Mouse (Mus musculus) small intestine, adult 2 months (tissue): ENCODE data around the gene Slit1.

Source experiments
- CTCF ChIP-seq: fragments of 200-500 bp; IDR thresholded peaks from 2 replicates; pipeline ENCODE4 v1.5.1; 2012; ENCODE audit warnings: low read depth, mild to moderate bottlenecking, control low read depth, inconsistent platforms, low read length, moderate library complexity, mixed read lengths; ENCODE audit not compliant: insufficient replicate concordance, insufficient read length; ENCODE audit errors: extremely low read depth
- POLR2A ChIP-seq: fragments of 200-500 bp; IDR thresholded peaks from 2 replicates; pipeline ENCODE4 v1.6.1; 2012; ENCODE audit warnings: low read depth, mild to moderate bottlenecking, control low read depth, inconsistent platforms, low read length, moderate library complexity

GRCm38 (mm10) chr19:41620366-41621092 lies 122.9 kb downstream of the Slit1 start:
- TF ChIP-seq POLR2A: no peak
- no peak for TF ChIP-seq CTCF
